Mouse (Mus musculus) c-Kit-positive CD71-positive TER-119-negative erythroid progenitor cells, embryonic 14.5 days (primary cell): ENCODE measurements around the gene Ano10.
"Not testable (repeated sequence)": the region's sequence is repeated elsewhere in the genome, so short reads cannot be mapped to it uniquely, and the experiment has no call there.

ENCODE experiments used
- DNase-seq: peaks from one replicate; pipeline ENCODE4 v3.0.0-alpha.2; 2013; ENCODE audit warnings: low read depth

Ano10 gene

DNA sequence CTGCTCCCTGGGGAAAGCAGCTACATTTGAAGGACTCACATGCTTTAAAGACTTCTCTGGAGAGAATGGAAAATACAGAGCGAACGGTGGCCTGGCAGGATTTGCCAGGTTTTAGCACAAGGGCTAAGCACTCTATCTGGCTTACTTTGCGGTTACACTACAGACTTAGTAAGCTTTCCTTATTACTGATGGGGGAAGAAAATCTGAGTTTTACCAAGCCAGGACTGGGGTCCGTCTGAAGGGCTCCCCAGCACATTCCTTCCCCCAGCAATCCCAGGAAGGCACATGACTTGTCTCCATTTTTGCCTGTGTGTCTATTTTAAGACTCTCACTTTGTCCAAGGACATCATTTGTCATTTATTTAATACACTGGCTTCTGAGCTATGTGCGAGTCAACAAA, 97.2 kb downstream of the Ano10 start:
- DNase-seq, result no peak

DNA sequence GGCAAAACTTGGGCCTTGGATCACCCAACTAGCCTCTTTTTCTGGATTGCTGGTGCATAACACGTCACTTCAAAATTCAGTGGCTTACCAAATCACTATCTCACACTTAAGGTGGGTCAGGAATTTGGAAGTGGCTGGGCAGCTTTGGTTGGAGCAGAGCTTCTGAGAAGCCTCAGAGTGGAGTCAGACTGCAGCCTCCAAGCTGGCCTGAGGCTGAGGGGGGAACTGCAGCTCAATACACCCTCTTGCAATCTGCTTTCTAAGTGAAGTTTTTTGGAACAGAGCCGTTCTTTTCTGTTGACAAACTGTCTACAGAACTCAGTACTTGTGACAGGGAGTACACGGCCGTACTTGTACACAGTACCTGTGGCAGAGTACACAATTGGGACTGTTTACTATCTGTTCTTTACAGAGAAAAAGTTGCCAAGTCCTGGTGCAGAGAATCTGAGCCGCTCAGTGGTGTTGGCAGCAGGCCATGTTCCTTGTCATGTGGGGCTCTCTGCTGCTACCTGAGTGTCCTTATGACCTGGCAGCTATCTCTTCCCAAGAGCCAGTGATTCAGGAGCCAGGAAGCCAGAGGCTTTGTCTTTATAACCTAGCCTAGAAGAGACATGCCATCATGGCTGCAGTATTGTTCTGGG, 99.1 kb downstream of the Ano10 start:
- no peak for DNase-seq

DNA sequence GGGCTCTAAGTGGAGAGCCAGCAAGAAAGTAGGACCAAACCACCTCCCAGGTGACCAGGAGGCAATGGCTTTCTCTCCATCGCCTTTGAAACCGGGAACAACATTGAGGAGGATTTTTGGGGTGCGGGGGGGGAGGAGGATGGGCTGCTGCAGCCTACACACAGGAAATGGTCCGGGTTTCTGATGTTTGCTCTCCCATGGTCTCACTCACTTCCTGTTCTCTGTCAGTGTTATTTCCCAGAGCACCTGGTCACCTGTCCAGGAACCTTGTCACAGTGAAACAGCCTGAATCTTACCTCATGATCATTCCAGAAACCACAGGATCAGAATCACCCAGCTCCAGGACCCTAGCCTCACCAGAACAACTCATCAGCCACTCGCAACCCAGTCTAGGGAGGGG, 100.4 kb downstream of the Ano10 start:
- DNase-seq, result no peak

DNA sequence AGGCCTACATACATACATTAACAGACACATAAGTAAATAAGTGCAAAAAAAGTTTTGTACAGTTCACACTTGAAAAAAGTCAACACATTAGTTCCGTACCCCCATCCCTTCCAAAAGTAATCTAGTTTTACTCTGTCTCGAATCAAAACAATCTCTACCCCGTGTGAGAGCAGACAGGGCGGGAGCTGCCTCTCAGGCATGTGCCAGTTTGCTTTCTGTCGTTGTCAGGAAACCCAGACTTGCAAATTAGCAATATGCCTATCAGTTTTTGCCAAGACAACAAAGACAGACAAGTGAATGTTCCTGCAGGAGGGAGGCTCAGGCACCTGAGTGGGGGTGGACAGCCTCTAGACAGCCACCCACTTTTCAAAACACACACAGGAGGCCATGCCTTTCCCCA, 100.9 kb downstream of the Ano10 start:
- no peak for DNase-seq

DNA sequence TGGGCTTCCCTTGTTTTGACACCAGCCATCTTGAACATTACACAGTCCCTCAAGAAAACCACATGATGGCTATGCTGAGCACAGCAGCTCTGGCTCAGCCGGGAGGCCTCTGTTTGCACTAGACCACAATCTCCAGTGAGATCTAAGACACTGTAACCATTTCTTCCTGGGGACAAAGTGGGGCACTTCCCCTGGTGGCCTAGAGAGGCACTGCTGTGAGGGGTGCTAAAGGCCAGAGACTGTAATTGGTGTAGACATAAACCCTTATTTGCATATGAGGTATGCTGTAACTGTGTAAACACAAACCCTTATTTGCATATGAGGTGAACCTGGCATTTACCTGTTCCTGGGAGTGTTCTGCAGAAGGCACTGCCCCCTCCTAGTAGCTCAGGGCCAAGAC, 105.5 kb downstream of the Ano10 start:
- no peak for DNase-seq

DNA sequence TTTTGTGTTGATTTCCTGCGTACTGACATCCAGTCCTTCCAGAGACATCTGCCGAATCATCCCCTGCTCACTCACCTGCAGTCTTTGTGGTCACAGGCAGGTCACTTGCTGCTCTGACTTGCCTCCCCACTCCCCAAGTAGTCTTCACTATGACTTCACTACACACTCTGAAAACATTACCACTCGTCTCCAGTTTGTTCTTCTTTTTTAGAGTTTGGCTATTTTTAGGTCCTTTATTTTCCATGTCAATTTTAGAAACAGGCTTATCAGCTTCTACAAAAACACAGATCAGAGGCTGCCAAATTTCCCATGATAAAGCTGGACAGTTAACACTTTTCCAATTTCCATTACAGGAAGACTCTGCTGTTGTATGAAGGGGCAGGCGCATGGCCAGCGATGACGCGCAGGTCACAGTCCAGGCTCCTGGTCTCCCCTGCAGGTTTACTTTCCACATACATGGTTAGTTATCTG, 106.7 kb downstream of the Ano10 start:
- DNase-seq, result no peak

DNA sequence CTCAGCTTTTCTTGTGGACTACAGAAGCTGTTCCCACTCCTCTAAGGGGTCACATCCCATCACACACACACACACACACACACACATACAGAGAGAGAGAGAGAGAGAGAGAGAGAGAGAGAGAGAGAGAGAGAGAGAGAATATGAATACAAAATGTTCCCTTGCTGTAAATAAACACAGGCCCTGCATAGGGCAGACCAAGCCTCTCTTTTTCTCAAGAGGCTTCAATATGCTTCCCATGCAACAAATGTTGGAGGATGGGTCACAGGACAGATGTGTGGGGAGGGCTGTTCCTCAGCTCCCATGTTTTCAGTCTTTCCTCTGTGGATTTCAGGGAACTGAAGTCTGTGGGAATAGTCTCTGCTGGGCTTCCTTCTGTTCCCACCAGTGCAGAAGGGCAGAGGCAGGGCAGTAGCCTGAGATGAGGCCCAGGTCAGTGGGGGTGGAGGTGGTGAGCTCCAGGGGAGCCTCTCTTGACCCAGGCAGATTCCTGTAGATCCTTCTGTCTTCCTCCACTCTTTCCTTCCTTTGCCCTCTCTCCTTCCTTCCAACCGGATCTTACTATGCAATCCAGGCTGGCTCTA, 107.5 kb downstream of the Ano10 start:
- no peak for DNase-seq

DNA sequence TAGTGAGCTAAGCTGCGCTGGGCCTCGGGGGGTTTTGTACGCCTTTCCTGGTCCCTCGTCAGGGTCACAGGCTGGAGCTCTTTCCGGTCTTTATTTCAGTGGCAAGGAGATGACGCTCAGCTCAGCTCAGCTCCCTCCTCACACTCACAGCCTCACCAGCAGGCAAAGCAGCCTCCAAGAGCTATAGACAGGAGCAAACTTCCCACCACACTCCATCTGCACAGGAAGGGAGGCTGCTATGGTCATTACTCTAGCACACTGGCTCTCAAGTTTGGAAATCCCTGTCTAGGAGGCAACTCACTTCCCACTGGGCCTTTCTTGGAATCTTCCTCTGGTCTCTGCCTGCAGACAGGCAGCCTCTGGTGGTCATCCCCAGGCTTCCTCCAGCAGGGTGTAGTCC, 108.3 kb downstream of the Ano10 start:
- no peak for DNase-seq

DNA sequence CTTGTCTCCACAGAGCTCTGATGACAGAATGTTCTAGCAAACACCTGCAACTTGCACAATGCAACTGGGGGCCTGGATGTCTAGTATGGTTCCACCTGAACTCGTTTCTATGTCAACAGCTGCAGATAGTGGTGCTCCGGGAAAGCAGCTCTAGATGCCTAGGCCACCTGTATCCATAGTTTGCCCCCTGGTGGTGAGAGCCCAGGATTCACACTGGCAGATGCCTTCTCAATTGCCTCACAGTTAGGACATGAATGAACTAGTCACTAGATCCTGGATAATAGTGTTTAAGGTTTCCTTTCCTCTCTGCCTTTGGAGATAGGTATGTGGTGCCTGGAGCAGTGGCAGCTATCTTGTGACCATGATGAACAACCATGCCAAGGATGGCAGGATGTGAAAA, 109.2 kb downstream of the Ano10 start:
- peak; percentile 28 for DNase-seq

DNA sequence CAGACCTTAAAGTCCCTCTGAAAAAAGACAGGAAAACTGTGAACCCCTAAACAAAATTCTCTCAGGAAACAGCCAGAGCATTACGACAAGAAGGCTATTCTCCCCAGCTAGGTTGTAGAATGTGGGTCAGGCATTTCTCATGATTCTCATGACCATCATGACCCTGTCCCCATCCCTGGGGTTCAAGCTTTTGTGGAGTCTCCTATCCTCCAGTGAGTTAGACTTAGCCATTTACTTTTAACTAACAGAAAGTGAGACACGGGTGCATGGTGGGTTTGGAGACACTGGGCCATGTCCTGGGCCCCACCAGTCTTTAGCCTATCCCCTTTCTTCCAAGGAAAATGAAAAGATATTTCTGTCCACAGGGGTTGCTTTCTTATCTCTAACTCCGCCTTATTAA, 109.9 kb downstream of the Ano10 start:
- DNase-seq, result no peak

DNA sequence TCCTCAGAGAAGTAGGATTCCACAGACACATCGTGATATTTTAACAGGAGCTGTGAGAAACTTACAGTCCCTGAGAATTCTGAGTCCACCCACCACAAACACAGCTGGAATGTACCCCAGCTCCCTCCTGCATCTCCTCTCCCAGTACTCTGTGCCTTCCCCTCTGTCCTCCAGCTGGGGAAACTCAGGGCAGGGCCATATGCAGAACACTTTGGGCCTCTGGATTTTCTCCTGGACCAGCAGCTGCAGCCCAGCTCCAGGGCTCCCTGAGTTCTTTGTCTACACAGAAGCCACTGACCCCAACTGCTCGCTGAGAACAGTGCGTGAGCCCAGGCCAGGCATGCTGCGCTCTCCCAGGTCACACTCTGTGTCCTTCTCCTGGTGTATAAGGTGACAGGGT, 111.1 kb downstream of the Ano10 start:
- DNase-seq, result no peak

DNA sequence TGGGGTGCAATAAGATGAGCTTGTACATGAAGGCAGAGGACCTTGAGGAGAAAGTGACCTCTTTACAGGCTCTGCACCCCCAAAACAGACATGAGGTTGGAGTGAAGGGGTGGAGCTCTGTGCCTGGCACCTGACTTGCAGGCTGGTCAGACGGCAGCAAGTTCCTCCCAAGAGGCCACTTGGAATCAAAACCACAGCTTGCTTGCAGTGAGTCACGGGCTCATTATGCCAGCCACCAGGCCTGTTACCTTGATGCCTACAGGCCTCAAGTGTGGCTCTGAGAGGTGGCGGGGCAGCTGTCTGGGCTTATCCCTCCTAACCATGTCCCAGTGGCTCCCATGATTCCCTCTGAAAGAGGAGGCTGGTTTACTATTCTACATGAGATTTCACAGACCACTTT, 114.1 kb downstream of the Ano10 start:
- DNase-seq, result no peak

DNA sequence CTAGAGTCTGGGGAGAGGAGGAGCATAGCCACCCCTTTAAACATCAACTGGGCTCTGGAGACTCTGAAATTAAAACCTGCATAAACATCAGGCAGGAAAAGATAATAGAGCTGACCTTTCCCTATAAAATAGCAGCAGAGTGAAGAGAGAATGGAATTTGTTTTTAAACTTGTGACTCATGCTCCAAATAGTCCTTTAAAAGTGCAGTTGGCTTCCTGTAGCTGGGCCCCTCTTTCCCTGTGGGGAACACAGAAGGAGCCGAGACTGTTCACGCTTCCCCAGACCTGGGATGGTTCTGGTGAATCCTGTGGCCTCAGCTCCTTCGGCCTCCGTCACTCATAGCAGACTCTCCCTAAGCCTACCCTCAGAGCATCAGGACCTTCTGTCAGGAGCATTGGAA, 115.8 kb downstream of the Ano10 start:
- DNase-seq, result no peak

DNA sequence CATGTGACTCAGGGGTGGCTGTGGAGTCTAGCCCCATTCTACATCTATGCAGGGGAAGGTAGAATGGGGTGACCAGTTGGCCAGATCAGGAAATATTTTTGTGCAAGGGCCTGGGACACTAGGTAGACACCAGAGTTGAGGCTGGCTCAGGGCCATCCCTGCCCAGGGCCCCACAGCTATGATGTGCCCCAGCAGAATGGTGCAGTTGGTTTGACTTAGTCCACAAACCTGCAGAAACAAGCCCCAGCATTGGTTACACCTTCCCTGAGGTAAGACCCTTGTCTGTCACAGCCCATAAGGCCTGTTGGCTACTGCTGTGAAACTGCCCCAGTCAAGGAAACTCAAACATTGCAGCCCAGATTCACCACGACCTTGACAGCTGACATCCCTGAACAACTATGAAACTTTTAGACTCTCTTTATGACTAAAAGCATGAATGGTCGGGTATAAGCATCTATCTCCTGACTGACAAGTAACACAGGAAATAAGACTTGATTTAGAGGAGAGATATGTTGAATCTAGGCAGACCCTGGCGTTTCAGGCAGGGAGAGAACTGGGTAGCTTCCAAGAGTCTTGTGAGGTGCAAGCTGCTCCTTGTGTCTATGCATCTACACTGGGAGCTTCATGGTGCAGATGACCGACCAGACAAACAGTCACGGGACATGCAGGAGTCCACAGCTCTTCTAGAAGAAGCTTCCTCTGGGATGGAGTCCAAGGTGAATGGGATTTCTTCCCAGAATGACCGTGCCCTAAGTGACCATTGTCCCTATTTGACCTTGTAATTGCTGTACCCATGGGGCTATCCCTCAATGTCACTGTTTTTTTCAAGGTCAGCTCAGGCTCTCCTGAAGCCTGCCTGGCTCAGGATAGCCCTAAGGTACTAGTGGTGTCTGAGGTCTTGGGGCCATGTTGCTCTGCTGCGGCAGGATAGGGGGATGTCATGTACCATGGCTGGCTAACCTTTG, 116.7 kb downstream of the Ano10 start:
- no peak for DNase-seq

DNA sequence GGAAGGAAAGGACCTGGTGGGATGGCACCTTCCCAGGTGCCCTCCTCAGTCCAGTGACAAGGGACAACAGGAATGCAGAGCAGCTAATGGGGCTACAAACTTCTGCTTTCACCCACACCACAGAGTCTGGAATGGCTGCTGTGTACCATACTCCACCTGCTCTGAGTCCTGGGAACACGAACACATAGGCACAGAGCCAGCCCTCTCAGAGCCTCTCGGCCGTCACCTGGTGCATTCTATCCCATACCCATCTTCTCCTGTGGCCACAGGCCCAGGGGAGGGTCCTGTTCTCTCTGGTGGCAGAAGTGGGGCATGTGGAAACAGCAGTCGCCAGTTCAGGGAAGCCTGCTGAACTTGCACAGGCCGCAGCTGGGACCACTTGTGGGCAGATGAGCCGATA, 119.5 kb downstream of the Ano10 start:
- DNase-seq, result no peak

DNA sequence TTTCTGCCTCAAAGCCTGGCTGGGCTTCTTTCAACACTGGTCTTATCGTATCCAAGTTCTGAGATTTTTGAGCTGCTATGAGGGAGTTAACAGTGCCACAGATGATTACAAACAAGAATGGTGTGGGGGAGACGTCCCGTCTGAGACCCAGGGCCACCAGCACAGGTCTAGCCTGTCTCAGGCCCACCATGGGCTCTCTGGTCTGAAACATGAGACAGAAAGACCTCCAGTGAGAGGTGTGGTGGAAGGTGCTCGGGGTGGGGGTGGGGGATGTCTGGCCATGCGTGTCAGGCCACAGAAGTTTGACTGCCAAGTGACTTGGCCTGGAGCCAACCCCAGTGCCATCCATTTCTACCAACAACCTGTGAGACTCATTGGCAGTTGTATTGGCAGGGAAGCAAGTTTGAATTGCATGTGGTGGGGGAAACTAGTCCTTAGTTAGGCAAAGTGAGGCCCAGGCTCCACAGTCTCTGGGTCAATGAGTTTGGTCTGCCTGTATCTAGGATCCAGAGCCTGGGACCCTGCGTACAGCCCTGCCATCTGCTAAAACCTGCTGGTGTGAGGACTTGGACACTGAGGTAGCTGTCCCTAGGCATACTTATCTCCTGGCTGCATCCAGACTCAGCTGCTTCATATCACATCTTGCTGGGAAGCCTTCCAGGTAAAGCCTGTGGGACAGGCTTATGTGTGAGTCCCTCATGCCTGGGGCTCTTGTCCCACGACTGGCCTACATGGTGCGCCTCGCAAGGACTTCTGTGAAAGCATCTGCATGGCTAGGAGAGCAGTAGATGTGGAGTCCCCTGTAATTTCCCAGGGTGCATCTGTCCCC, 120.6 kb downstream of the Ano10 start:
- DNase-seq, result no peak

DNA sequence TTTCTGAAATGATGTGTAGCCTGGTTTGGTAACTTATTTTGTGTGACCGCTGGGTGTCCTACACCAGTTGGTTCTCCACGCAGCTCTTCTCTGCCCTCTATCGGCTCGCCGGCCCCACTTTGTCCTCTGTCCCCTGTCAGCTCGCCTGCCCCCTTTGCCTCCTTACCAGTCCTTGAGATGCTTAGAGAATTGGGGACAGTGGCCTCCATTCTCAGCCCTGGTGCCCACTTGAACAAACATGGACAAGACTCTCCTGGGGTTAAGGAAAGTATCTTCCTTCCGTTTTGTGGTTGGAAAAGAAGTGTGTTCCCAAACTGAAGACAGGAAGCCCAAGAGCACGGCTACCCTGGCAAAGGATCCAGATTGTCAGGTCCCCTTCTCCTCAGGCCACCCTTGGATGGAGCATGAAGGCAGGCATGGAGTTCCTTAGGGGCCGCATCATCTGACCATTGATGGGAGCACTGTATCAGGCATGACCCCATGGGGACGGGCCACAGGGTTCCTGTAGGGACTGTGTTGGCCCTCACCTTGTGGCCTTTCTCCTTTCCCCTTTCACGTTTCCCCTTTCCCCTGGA, 121.5 kb downstream of the Ano10 start:
- DNase-seq, result no peak

DNA sequence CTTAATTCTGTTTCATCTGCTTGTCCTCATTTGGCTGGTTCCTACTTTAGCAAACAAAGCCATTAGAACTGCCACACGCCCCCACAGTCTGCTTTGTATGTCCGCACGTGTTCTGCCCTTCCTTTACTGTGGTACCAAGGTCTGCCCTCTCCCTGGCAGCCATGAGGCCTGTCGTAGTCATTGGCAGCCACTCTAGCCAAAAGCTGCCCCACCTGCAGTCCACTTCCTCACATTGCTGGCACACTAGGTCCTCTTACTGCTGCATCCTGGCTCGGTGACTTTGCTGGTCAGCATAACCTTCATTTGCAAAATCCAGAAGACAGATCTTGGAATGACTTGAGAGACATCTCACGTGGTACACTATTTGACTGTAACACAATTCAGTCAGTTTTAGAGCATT, 124.3 kb downstream of the Ano10 start:
- no peak for DNase-seq

DNA sequence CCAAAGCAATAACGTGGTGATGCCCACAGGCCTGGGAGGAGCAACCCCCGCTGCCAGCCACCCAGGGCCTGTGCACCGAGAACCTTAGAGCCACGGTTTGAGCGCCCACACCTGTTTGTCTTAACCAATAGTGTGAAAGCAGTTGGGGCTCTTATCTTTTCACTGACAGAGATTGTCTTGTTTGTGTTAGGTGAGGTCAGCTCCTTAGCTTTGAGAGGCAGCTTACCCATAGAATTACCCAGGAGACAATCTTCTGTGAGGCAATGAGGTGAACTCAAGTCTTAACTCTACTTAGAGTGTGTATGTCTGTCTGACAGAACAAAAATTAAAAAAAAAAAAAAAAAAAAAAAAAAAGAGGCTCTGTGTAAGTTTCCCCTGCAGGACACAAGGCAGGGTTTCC, 126.5 kb downstream of the Ano10 start:
- not testable (repeated sequence) for DNase-seq

DNA sequence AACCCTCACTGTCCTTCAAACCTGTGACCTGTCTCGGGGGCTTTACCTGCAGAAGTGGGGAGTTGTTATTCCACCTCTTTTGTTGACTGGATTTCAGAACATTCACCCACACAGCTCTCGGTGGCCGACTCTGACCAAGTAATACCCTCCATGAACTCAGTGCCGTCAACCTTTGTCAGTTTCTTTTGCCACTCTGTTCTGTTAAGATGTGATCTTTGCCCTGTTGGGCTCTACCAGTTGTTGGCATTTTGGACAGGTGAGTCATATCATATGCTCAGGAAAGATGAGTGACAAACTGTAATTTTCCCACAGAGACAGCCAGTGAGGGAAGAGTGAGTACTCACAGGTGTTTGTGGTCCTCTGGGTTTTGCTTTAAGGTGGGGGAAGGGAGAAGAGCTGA, 129.7 kb downstream of the Ano10 start:
- no peak for DNase-seq

DNA sequence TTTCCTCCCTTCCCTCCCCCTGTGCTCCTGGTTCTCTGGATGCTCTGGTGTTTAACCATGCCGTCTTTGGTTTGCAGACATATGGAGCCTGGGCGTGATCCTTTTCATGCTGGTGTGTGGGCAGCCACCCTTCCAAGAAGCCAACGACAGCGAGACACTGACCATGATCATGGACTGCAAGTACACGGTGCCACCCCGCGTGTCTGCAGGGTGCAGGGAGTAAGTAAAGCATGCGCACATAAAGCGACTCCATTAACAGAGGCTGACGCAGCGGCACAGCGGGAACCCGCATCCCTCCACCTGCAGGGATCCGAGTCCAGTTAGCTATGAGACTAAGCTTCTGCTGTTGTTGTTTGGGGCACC, 137.2 kb downstream of the Ano10 start:
- no peak for DNase-seq
